Mouse (Mus musculus): ENCODE measurements around the gene Kdm4b. TPM values are rescaled to one million over a fixed set of nuclear protein-coding genes. Genes with fewer than 3 reads are reported as not detected.
A peak's percentile ranks its signal among the peaks of the same experiment; 100 is the strongest.

The Kdm4b gene
- polyA plus RNA-seq (2014; fragmentation: Nextera tagmentation; extraction: Ambion mirVana), result 28.9 and 34.9 TPM in 2 replicates

DNA sequence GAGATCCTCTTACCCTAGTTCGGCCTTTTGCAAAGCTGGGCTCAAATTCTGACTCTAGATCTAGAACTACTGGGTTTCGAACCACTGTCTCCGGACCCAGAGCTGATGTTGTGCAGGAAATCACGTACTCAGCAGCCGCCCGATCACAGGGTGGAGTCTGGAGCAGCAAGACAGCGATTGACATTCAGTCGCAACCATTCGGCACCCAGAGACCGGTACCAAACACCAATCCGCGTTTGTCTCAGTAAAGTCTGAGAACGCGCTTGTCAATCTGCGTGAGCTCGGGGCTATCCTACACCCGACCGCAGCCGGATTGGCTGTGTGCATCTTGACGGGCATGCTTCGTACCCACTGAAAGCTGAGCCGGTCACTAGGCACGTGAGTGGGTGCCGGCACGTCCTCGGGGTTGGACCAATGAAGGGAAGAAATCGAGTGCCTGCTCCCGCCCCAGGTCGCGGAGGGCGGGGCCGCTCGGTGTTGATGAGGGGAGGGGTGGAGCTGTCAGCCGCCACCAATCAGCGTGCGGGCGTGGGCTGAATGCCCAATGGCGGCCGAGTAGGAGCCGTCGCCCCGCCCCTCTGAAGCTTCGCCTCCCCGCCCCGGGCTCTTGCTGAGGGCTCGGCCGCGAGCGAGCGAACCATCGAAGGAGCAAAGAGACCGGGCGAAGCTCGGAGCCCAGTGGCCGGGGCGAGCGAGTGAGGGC lies at the start of gene Kdm4b:
Kdm4b (plus strand) TSS at position 613 of the 703 bp plus-strand sequence.
- peak within 1 kb of the TSS; percentile 82 for H3K4me2 ChIP-seq (replicated peaks; ENCODE audit: low read depth, low read length)
- peaks cover 17% of the 10 kb centered on the region for H3K36me3 ChIP-seq (ENCODE audit: control insufficient read depth, insufficient read depth, low read length)
- WGBS, result under 1% methylated on average over 57 of the region's 57 CpGs
- no peaks in the 10 kb centered on the region for H3K27me3 ChIP-seq (ENCODE audit: control insufficient read depth, insufficient read depth, low read length)
- peak within 1 kb of the TSS; percentile 84 for H3K4me3 ChIP-seq (ENCODE audit: low read depth, low read length)
- H3K9ac ChIP-seq (replicated peaks; ENCODE audit: low read depth, low read length), result peak within 1 kb of the TSS; percentile 96
- peaks cover 35% of the 10 kb centered on the region for H3K4me1 ChIP-seq (ENCODE audit: control insufficient read depth, insufficient read depth, low read length)
- H3K27ac ChIP-seq (ENCODE audit: low read length), result peak within 1 kb of the TSS; percentile 94
- H3K9me3 ChIP-seq (ENCODE audit: control insufficient read depth, low read depth, low read length), result no peaks in the 10 kb centered on the region
- peak; percentile 100 for ATAC-seq (ENCODE audit: insufficient number of reproducible peaks, insufficient read depth, low FRiP score, low read depth)

DNA sequence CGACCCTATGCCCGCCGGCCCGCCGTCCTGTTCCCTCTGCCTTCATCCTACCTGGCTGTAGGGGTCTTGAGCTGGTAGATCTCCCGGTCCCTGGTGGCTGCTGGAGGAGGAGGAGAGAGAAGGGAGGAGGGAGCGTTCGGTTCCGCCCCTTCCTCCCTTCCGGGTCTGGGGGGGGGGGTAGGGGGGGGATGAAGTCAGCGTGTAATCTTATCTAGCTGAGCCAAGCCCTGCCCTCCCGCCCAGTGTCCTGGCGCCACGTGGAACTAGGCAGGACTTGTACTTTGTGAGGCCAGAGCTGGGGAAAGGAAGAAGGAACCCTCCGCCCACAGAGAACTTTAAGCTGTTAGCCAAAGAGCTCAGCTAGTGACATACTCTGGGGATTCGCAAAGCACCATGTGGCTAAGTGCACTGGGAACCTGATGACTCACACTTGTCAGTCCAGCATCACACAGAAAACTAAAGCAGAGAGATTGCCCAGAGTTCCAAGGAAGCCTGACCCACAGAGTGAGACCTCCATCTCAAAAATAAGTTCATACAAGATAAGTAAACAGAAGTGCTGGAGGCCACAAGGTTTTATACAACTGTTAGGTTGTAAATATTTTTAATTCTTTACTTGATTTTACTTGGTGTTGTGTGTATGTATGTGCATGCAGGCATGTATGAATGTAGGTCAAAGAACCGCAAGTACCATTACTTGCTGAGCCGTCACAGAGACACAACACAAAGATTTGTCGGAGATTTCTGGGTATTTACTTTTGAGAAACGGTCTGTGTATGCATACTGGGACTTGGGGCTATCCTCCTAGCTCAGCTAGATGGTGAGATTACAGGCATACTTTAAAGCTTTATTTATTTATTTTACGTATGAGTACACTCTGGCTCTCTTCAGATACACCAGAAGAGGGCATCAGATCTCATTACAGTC lies 49.0 kb upstream of the Kdm4b start, which contains the start of gene Ticam1:
Ticam1 (minus strand) TSS at position 144 of the 924 bp plus-strand sequence.
- Histone ChIP-seq H3K9ac (replicated peaks; ENCODE audit: low read depth, low read length) (peak within 1 kb of the TSS; percentile 49), H3K36me3 (ENCODE audit: control insufficient read depth, insufficient read depth, low read length) (peaks cover 27% of the 10 kb centered on the region; the same call in 1 of the 2 replicates), H3K4me3 (ENCODE audit: low read depth, low read length) (peak within 1 kb of the TSS; percentile 48), H3K4me2 (replicated peaks; ENCODE audit: low read depth, low read length) (peak within 1 kb of the TSS; percentile 54), H3K27me3 (ENCODE audit: control insufficient read depth, insufficient read depth, low read length) (no peaks in the 10 kb centered on the region), H3K4me1 (ENCODE audit: control insufficient read depth, insufficient read depth, low read length) (peaks cover 8% of the 10 kb centered on the region; the same call in 1 of the 2 replicates), H3K9me3 (ENCODE audit: control insufficient read depth, low read depth, low read length) (no peaks in the 10 kb centered on the region), H3K27ac (ENCODE audit: low read length) (peak within 1 kb of the TSS; percentile 89)
- WGBS, result 2% methylated on average over 20 of the region's 21 CpGs
- ATAC-seq (ENCODE audit: insufficient number of reproducible peaks, insufficient read depth, low FRiP score, low read depth), result peak; percentile 94

DNA sequence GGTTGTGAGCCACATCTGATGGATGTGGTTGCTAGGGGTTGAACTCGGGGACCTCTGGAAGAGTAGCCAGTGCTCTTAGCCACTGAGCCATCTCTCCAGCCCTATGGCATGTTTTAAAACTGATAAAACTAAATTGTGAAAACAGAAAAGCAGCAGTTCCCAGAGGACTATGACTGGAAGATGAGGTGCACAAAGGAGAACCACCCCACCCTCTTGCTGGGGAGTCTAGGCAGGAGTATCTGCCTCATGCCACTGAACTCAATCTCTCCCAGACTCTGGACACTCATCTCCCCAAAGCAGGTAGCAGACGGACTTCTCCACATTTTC lies 48.3 kb upstream of the Kdm4b start:
- Histone ChIP-seq H3K4me2 (replicated peaks; ENCODE audit: low read depth, low read length) (peak overlapping the region; percentile 54; the same call in 1 of the 2 replicates), H3K4me3 (ENCODE audit: low read depth, low read length) (no peak overlapping the region), H3K9me3 (ENCODE audit: control insufficient read depth, low read depth, low read length) (no peaks in the 10 kb centered on the region), H3K27me3 (ENCODE audit: control insufficient read depth, insufficient read depth, low read length) (no peaks in the 10 kb centered on the region), H3K4me1 (ENCODE audit: control insufficient read depth, insufficient read depth, low read length) (peaks cover 8% of the 10 kb centered on the region; the same call in 1 of the 2 replicates), H3K36me3 (ENCODE audit: control insufficient read depth, insufficient read depth, low read length) (peaks cover 31% of the 10 kb centered on the region; the same call in 1 of the 2 replicates), H3K27ac (ENCODE audit: low read length) (peak overlapping the region; percentile 89), H3K9ac (replicated peaks; ENCODE audit: low read depth, low read length) (no peak overlapping the region; the same call in 1 of the 2 replicates)
- 31% methylated on average over 2 of the region's 2 CpGs for WGBS
- ATAC-seq (ENCODE audit: insufficient number of reproducible peaks, insufficient read depth, low FRiP score, low read depth), result no peak; the same call in 1 of the 2 replicates

DNA sequence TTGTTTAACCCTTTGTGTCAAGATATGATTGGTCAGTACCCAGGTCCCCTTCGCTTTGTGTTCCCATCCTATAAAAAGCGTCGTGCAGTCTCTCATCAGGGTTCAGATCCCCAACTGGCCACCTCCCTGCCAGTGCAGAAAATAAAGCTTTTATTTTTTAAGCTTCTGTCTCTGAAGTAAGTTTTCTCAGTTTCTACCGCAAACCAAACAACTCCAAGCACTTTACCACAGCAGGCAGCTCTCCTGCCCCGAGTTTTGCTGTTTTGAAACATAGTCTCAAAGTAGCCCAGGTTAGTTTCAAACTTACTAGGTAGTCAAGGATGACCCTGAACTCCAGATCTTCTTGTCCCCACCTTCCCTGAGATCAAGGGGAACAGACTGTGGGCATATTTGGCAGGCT lies 47.5 kb upstream of the Kdm4b start:
- Histone ChIP-seq H3K4me1 (ENCODE audit: control insufficient read depth, insufficient read depth, low read length) (peaks cover 8% of the 10 kb centered on the region; the same call in 1 of the 2 replicates), H3K4me2 (replicated peaks; ENCODE audit: low read depth, low read length) (no peak overlapping the region), H3K9ac (replicated peaks; ENCODE audit: low read depth, low read length) (no peak overlapping the region), H3K4me3 (ENCODE audit: low read depth, low read length) (no peak overlapping the region), H3K27ac (ENCODE audit: low read length) (no peak overlapping the region), H3K27me3 (ENCODE audit: control insufficient read depth, insufficient read depth, low read length) (no peaks in the 10 kb centered on the region), H3K36me3 (ENCODE audit: control insufficient read depth, insufficient read depth, low read length) (peaks cover 32% of the 10 kb centered on the region; the same call in 1 of the 2 replicates), H3K9me3 (ENCODE audit: control insufficient read depth, low read depth, low read length) (no peaks in the 10 kb centered on the region)
- ATAC-seq (ENCODE audit: insufficient number of reproducible peaks, insufficient read depth, low FRiP score, low read depth), result no peak
- 92% methylated on average over 5 of the region's 5 CpGs for WGBS

DNA sequence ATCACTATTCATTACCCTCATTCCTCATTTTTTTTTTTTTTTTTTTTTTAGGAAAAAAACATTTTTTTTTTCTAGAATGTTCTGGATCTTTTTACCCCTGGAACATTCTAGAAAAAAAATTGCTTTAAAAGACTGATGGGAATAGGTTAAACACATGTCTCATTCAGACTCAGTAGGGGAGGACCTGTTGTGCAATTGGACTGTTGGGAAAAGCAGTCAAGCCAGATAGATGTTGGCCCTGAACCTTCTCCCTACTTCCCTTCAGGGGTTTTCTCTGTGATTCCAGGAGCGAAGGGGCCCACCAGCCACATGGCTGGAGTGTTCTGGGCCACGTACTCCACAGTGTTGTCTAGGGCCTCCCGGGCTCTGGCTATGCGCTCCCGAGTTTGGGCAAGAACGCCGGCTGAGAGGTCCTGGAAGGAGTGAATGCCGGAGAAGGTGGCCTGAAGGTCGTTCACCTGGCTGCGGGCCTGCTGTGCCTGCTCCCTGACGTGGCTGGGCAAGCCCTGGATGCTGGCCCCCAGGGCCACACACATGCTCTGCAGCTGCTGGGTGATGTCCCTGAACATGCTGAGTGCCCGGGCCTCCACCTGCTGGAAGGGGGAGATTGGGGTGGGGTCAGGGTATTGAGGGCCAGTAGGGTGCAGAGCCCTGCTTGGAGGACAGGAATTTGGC lies 46.2 kb upstream of the Kdm4b start:
- Histone ChIP-seq H3K4me2 (replicated peaks; ENCODE audit: low read depth, low read length) (no peak overlapping the region), H3K4me1 (ENCODE audit: control insufficient read depth, insufficient read depth, low read length) (peaks cover 8% of the 10 kb centered on the region; the same call in 1 of the 2 replicates), H3K36me3 (ENCODE audit: control insufficient read depth, insufficient read depth, low read length) (peaks cover 40% of the 10 kb centered on the region; the same call in 1 of the 2 replicates), H3K9me3 (ENCODE audit: control insufficient read depth, low read depth, low read length) (no peaks in the 10 kb centered on the region), H3K4me3 (ENCODE audit: low read depth, low read length) (no peak overlapping the region), H3K27ac (ENCODE audit: low read length) (no peak overlapping the region), H3K9ac (replicated peaks; ENCODE audit: low read depth, low read length) (no peak overlapping the region), H3K27me3 (ENCODE audit: control insufficient read depth, insufficient read depth, low read length) (no peaks in the 10 kb centered on the region)
- 93% methylated on average over 12 of the region's 12 CpGs for WGBS
- ATAC-seq (ENCODE audit: insufficient number of reproducible peaks, insufficient read depth, low FRiP score, low read depth), result no peak

DNA sequence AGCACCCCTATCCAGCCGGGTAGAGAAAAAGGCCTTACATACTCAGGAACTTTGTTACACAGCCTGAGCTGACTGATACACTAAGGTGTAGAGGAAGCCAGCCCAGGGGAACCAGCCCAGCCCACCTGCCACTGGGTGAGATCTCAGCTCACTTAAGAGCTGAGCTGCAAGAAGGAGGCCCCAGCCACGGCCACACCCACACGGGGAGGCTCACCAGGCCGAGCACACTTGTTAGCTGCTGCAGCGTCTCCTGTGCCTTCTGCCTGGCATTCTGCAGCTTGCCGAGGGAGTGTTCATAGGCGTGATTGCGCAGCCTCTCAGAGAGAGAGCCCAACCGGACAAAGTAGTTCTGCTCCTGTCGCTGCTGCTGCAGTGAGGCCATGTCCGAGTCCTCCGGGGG lies 44.7 kb upstream of the Kdm4b start:
- no peak overlapping the region for H3K27ac ChIP-seq (ENCODE audit: low read length)
- 88% methylated on average over 12 of the region's 12 CpGs for WGBS
- no peak for ATAC-seq (ENCODE audit: insufficient number of reproducible peaks, insufficient read depth, low FRiP score, low read depth)
- H3K4me1 ChIP-seq (ENCODE audit: control insufficient read depth, insufficient read depth, low read length), result peaks cover 8% of the 10 kb centered on the region; the same call in 1 of the 2 replicates
- peaks cover 55% of the 10 kb centered on the region for H3K36me3 ChIP-seq (ENCODE audit: control insufficient read depth, insufficient read depth, low read length)
- no peaks in the 10 kb centered on the region for H3K27me3 ChIP-seq (ENCODE audit: control insufficient read depth, insufficient read depth, low read length)
- no peaks in the 10 kb centered on the region for H3K9me3 ChIP-seq (ENCODE audit: control insufficient read depth, low read depth, low read length)
- H3K4me3 ChIP-seq (ENCODE audit: low read depth, low read length), result no peak overlapping the region
- no peak overlapping the region for H3K9ac ChIP-seq (replicated peaks; ENCODE audit: low read depth, low read length)
- H3K4me2 ChIP-seq (replicated peaks; ENCODE audit: low read depth, low read length), result no peak overlapping the region

DNA sequence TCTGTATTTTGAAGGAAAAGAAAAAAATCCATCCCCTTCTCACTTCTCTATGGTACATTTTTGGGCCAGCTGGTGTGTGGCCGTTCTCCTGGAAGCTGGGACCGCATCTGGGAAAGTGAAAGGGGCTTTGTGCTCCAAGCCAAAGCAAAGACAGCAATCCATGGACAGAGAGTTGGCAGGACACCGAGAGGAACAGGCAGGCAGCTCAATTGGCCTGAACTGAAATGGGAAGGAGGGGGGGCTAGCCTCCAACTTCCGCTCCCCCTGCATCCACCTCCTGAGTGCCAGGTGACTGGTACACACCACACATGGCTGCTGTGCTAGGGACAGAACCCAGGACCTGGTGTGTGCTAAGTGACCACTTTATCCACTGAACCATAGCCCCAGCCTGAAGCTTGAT lies 43.1 kb upstream of the Kdm4b start:
- Histone ChIP-seq H3K27me3 (ENCODE audit: control insufficient read depth, insufficient read depth, low read length) (no peaks in the 10 kb centered on the region), H3K4me2 (replicated peaks; ENCODE audit: low read depth, low read length) (no peak overlapping the region), H3K4me1 (ENCODE audit: control insufficient read depth, insufficient read depth, low read length) (peaks cover 6% of the 10 kb centered on the region), H3K4me3 (ENCODE audit: low read depth, low read length) (no peak overlapping the region), H3K36me3 (ENCODE audit: control insufficient read depth, insufficient read depth, low read length) (peaks cover 61% of the 10 kb centered on the region), H3K27ac (ENCODE audit: low read length) (no peak overlapping the region; the same call in 1 of the 2 replicates), H3K9me3 (ENCODE audit: control insufficient read depth, low read depth, low read length) (no peaks in the 10 kb centered on the region), H3K9ac (replicated peaks; ENCODE audit: low read depth, low read length) (no peak overlapping the region)
- WGBS, result 87% methylated on average over 4 of the region's 4 CpGs
- no peak for ATAC-seq (ENCODE audit: insufficient number of reproducible peaks, insufficient read depth, low FRiP score, low read depth)

DNA sequence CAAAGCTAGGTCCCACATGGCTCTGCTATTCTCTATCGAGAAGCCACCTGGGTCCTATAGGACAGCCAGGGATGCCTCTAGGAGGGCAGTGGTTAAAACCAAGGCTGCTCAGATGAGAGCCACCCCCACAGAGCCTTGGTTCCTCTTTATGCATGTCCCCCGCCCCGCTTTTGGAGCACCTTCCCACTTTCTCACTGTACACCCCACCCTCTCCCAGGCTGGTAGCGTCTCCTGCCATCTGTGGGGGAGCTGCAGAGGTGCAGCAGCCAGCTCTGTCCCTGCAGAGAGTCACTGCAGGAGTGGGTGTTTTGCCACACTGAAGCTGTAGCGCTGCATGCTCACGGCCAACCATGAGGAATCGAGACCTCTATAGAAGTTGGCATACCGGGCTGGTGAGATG lies 42.5 kb upstream of the Kdm4b start:
- Histone ChIP-seq H3K9me3 (ENCODE audit: control insufficient read depth, low read depth, low read length) (no peaks in the 10 kb centered on the region), H3K9ac (replicated peaks; ENCODE audit: low read depth, low read length) (no peak overlapping the region), H3K27ac (ENCODE audit: low read length) (no peak overlapping the region; the same call in 1 of the 2 replicates), H3K4me2 (replicated peaks; ENCODE audit: low read depth, low read length) (no peak overlapping the region), H3K4me1 (ENCODE audit: control insufficient read depth, insufficient read depth, low read length) (peaks cover 7% of the 10 kb centered on the region), H3K36me3 (ENCODE audit: control insufficient read depth, insufficient read depth, low read length) (peaks cover 59% of the 10 kb centered on the region), H3K4me3 (ENCODE audit: low read depth, low read length) (no peak overlapping the region), H3K27me3 (ENCODE audit: control insufficient read depth, insufficient read depth, low read length) (no peaks in the 10 kb centered on the region)
- 93% methylated on average over 8 of the region's 8 CpGs for WGBS
- ATAC-seq (ENCODE audit: insufficient number of reproducible peaks, insufficient read depth, low FRiP score, low read depth), result no peak

Measured in stomach, embryonic 14.5 days (tissue).